ENCODE assay signal across 28 mouse cellular contexts in genomic region chr7:27129811-27130210, GRCm38 (mm10). TPM values are rescaled to one million over a fixed set of nuclear protein-coding genes. Genes with fewer than 3 reads are reported as not detected.
"Had no signal": no experiment of that assay in that cellular context is flagged by ENCODE, and none has a peak within 500 bp of the region (broad histone marks: within the 10 kb centered on the region; RNA-seq: fewer than 3 reads in every experiment).

No protein-coding gene starts in this region.

- H3K9ac ChIP-seq: limb, embryonic 13.5 days; liver, embryonic 13.5 days; lung, embryonic 14.5 days; midbrain, embryonic 12.5 days; midbrain, embryonic 15.5 days; neural tube, embryonic 12.5 days; neural tube, embryonic 15.5 days; stomach, embryonic 15.5 days had no signal

- H3K27me3 ChIP-seq: limb, embryonic 13.5 days; liver, embryonic 13.5 days; midbrain, embryonic 12.5 days; midbrain, embryonic 15.5 days; neural tube, embryonic 12.5 days; neural tube, embryonic 15.5 days; stomach, embryonic 15.5 days had no signal

- H3K9me3 ChIP-seq: limb, embryonic 10.5 days; limb, embryonic 13.5 days; liver, embryonic 13.5 days; midbrain, embryonic 12.5 days; midbrain, embryonic 15.5 days; neural tube, embryonic 12.5 days; neural tube, embryonic 15.5 days; stomach, embryonic 15.5 days had no signal

- ATAC-seq: inflammation-experienced regulatory T-cells, adult 6 months; intestine, embryonic 16.5 days; lung, postnatal 0 days; midbrain, embryonic 15.5 days had no signal

- H3K4me2 ChIP-seq: limb, embryonic 13.5 days; liver, embryonic 13.5 days; lung, embryonic 14.5 days; midbrain, embryonic 12.5 days; midbrain, embryonic 15.5 days; neural tube, embryonic 12.5 days; neural tube, embryonic 15.5 days; stomach, embryonic 15.5 days had no signal

- H3K4me1 ChIP-seq: limb, embryonic 10.5 days; midbrain, embryonic 12.5 days; midbrain, embryonic 15.5 days; neural tube, embryonic 12.5 days; neural tube, embryonic 15.5 days had no signal

- H3K4me3 ChIP-seq: layer of hippocampus, adult 2 months; limb, embryonic 10.5 days; limb, embryonic 13.5 days; liver, embryonic 13.5 days; midbrain, embryonic 12.5 days; midbrain, embryonic 15.5 days; neural tube, embryonic 12.5 days; neural tube, embryonic 15.5 days; stomach, embryonic 15.5 days had no signal

- DNase-seq: layer of hippocampus, adult 9-11 months; liver; liver, embryonic 13.5 days; lung, embryonic 14.5 days; retina, postnatal 1 day; right cerebral cortex, postnatal 25 days; spleen, adult 18-20 months; thymus, adult 2 months; thymus, postnatal 14 days; thymus, postnatal 4 days had no signal

- H3K36me3 ChIP-seq: limb, embryonic 10.5 days; limb, embryonic 13.5 days; liver, embryonic 13.5 days; midbrain, embryonic 12.5 days; midbrain, embryonic 15.5 days; neural tube, embryonic 12.5 days; neural tube, embryonic 15.5 days; stomach, embryonic 15.5 days had no signal

- H3K27ac ChIP-seq: layer of hippocampus, adult 2 months; limb, embryonic 10.5 days; limb, embryonic 13.5 days; liver, embryonic 13.5 days; macrophage; midbrain, embryonic 12.5 days; midbrain, embryonic 15.5 days; neural tube, embryonic 12.5 days; neural tube, embryonic 15.5 days; stomach, embryonic 15.5 days had no signal

RNA-seq across cellular contexts. Expression of gene Cyp2f2, which starts 10.1 kb away (rescaled TPM):
- total RNA-seq: left cerebral cortex, adult 18-20 months; megakaryocyte, adult 5-6 weeks had no signal
- polyA plus RNA-seq: inflammation-experienced regulatory T-cells, adult 6 months; limb, embryonic 10.5 days; limb, embryonic 13.5 days; macrophage; midbrain, embryonic 12.5 days; neural tube, embryonic 12.5 days; neural tube, embryonic 15.5 days had no signal

RNA-seq across cellular contexts. Expression of gene Cyp2t4, which starts 23.7 kb away (rescaled TPM):
- total RNA-seq: layer of hippocampus, adult 2 months; layer of hippocampus, postnatal 25 days; left cerebral cortex, adult 18-20 months; left cerebral cortex, postnatal 25 days; megakaryocyte, adult 5-6 weeks had no signal
- polyA plus RNA-seq: large intestine, adult 2 months; limb, embryonic 13.5 days; liver, embryonic 16.5 days; lung, postnatal 0 days; macrophage; midbrain, embryonic 15.5 days; stomach, embryonic 15.5 days had no signal

RNA-seq across cellular contexts. Expression of gene Gm21983, which starts 51.1 kb away (rescaled TPM):
- total RNA-seq: layer of hippocampus, adult 2 months; layer of hippocampus, postnatal 25 days; left cerebral cortex, adult 18-20 months; left cerebral cortex, postnatal 25 days; megakaryocyte, adult 5-6 weeks had no signal
- polyA plus RNA-seq: inflammation-experienced regulatory T-cells, adult 6 months; intestine, embryonic 16.5 days; large intestine, adult 2 months; liver, embryonic 13.5 days; liver, embryonic 16.5 days; lung, postnatal 0 days; macrophage; thymus, adult 2 months had no signal
